Mouse (Mus musculus): ENCODE data around the gene Plpp1. TPM values are rescaled to one million over a fixed set of nuclear protein-coding genes. Genes with fewer than 3 reads are reported as not detected.

The Plpp1 gene
- total RNA-seq, 2 experiments from 2014 or later = 26.8 to 27.4 TPM

- Histone ChIP-seq H3K4me3 (no peak overlapping the region), H3K27ac (no peak overlapping the region)
- intact Hi-C loops (cut with DNase I) = no loop called here
- no peak for TF ChIP-seq CTCF (IDR thresholded peaks at IDR 0.05)
- DNase-seq (ENCODE audit: extremely low spot score in 1 of 2, low spot score in 2 of 2) = no peak
These were observed 4.9 kb downstream of the Plpp1 start for GRCm38 (mm10) chr13:112805529-112805928.

DNA sequence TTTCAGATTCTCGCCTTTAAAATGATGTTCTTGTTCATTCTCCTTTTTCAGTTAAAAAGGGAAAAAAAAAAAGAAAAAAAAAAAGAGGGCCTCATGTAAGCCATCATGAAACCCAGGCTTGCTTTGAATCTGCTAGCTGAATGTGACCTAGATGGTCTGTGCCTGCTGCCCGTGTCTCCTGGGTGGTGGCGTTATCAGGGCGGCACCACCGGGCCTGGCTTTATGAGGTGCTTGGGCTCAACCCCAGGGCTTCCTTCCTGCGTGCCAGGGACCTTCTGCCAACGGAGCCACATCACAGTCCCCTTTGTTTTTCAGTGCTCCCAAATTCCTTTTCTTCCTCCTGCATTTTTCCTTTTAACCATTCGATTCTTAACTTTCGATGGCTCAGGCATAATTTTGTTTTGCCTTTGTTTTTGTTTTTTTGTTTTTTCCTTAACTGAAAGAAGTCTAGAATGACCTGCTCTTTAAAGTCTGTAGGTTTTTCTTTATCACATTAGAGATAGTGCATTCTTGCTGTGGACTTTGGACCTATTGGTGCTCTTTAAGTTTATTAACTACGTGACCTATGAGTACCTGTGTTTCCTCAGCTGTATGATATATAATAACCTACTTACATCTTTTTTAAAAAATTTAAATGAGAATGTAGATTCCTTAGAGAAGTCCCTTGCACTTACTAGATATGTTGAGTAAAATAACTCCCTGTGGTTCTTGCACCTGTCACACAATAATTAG is 7.5 kb downstream of the Plpp1 start:
- no peak overlapping the region for H3K4me3 ChIP-seq
- no peak for TF ChIP-seq CTCF (IDR thresholded peaks at IDR 0.05)
- no peak for DNase-seq (ENCODE audit: extremely low spot score in 1 of 2, low spot score in 2 of 2)
- no peak overlapping the region for H3K27ac ChIP-seq
- intact Hi-C loops (cut with DNase I) = no loop called here

DNA sequence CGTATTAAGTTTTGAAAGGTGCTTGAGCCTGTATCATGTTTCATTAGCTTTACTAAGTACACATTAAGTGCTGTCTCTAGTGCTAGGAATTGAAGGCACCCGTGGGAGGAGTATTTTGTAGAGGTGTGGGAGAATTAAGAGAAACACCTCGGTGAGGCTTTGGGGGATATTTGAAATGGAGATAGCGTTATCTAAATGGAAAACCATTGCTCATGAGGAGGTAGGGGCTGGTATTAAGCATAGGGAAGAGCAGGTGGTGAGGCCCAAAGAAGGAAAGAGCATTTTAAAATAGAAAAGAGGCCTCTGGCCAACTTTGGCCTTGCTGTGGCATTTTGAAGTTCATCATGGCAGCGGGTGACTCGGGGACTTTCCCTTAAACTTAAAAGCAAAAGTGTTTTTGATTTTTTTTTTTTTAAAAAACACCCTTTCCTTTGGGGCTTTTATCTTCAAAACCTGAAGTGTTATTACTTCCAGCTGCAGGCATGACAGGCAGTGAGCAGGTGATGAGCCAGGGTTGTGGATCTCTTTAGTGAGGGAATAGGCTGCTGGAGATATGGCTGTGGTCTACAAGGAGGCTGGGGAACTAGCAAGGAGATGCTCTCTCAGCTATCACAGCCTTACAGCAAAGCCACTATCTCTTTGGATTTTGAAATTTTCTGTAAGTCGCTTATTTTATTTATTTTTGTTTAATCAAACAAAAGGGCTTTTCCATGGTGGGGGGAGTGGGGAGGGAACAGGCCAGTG is 9.1 kb downstream of the Plpp1 start:
- Histone ChIP-seq H3K4me3 (no peak overlapping the region), H3K27ac (no peak overlapping the region)
- intact Hi-C loops (cut with DNase I) = no loop called here
- TF ChIP-seq CTCF (IDR thresholded peaks at IDR 0.05) = no peak
- DNase-seq (ENCODE audit: extremely low spot score in 1 of 2, low spot score in 2 of 2) = no peak

- TF ChIP-seq CTCF (IDR thresholded peaks at IDR 0.05) = no peak
- no peak for DNase-seq (ENCODE audit: extremely low spot score in 1 of 2, low spot score in 2 of 2)
- intact Hi-C loops (cut with DNase I) = no loop called here
- no peak overlapping the region for H3K27ac ChIP-seq
- no peak overlapping the region for H3K4me3 ChIP-seq
These were observed 9.7 kb downstream of the Plpp1 start for GRCm38 (mm10) chr13:112810248-112810645.

DNA sequence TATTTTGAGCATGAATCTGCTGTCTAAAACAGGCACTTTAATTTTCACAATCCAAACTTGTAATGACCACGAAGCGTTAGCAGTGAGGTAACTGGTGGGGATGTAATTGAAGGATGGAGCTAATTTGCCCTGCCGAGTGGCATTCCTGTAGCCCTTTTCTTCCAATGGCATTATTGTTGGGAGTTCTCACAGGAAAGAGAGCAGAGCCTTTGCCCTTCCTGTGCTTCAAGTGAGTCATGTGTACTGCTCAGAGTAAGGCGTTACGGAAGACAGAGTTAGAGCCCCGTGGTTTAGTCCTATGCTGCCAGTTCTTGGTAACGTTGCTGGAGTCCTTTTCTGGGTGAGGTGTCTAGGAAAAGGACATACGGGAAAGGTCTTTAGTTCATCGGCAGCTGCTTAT is 10.2 kb downstream of the Plpp1 start:
- intact Hi-C loops (cut with DNase I) = no loop called here
- no peak for DNase-seq (ENCODE audit: extremely low spot score in 1 of 2, low spot score in 2 of 2)
- TF ChIP-seq CTCF (IDR thresholded peaks at IDR 0.05) = no peak
- H3K27ac ChIP-seq = no peak overlapping the region
- H3K4me3 ChIP-seq = no peak overlapping the region

GRCm38 (mm10) chr13:112811708-112812403 is 11.3 kb downstream of the Plpp1 start:
- intact Hi-C loops (cut with DNase I) = no loop called here
- TF ChIP-seq CTCF (IDR thresholded peaks at IDR 0.05) = no peak
- no peak for DNase-seq (ENCODE audit: extremely low spot score in 1 of 2, low spot score in 2 of 2)
- Histone ChIP-seq H3K27ac (no peak overlapping the region), H3K4me3 (no peak overlapping the region)

DNA sequence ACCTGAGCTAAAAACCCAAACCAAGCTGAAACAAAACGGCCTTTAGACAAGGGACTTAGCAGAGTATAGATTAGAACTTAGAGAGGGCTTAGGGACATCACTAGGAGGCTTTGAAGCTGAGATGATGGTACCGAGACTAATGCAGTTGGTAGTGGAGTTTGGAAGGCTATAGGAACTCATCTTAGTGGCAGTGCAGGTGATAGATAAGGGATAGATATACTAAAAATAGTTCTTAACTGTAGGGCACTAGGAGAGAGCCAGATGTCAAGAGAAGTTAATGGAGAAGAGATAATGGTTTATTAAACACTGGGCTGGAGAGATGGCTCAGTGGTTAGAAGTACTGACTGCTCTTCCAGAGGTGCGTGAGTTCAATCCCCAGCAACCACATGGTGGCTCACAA is 15.4 kb downstream of the Plpp1 start:
- H3K27ac ChIP-seq = no peak overlapping the region
- TF ChIP-seq CTCF (IDR thresholded peaks at IDR 0.05) = no peak
- intact Hi-C loops (cut with DNase I) = no loop called here
- no peak for DNase-seq (ENCODE audit: extremely low spot score in 1 of 2, low spot score in 2 of 2)
- no peak overlapping the region for H3K4me3 ChIP-seq

GRCm38 (mm10) chr13:112818125-112818524 is 17.5 kb downstream of the Plpp1 start:
- TF ChIP-seq CTCF (IDR thresholded peaks at IDR 0.05) = no peak
- DNase-seq (ENCODE audit: extremely low spot score in 1 of 2, low spot score in 2 of 2) = no peak

DNA sequence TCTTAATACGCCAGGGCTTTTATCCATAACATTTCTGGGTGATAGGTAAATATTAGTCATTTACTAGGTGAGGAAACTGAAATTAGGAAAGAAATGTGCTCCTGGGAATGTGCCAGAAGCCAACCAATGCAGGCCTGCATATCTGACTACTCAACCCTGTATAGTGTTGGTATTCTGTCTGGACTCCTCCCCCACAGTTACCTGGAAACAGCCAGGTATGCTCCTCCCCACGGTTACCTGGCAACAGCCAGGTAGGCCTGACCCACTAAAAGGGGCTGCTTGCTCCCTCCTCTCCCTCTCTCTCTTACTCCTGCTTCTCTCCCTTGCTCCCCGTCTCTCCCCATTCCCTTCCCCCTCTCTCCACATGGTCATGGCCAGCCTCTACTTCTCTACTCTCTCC is 21.8 kb downstream of the Plpp1 start:
- intact Hi-C loops (cut with DNase I) = no loop called here
- DNase-seq (ENCODE audit: extremely low spot score in 1 of 2, low spot score in 2 of 2) = no peak
- H3K27ac ChIP-seq = no peak overlapping the region
- no peak overlapping the region for H3K4me3 ChIP-seq
- no peak for TF ChIP-seq CTCF (IDR thresholded peaks at IDR 0.05)

More at GRCm38 (mm10) chr13:112818125-112818524, 17.5 kb downstream of the Plpp1 start:
- intact Hi-C loops (cut with DNase I) = no loop called here
- Histone ChIP-seq H3K27ac (no peak overlapping the region), H3K4me3 (no peak overlapping the region)

GRCm38 (mm10) chr13:112823236-112823910 is 22.8 kb downstream of the Plpp1 start:
- Histone ChIP-seq H3K27ac (no peak overlapping the region), H3K4me3 (no peak overlapping the region)
- DNase-seq (ENCODE audit: extremely low spot score in 1 of 2, low spot score in 2 of 2) = no peak
- intact Hi-C loops (cut with DNase I) = no loop called here
- TF ChIP-seq CTCF (IDR thresholded peaks at IDR 0.05) = no peak

GRCm38 (mm10) chr13:112823911-112824648 is 23.5 kb downstream of the Plpp1 start:
- intact Hi-C loops (cut with DNase I) = no loop called here
- Histone ChIP-seq H3K4me3 (no peak overlapping the region), H3K27ac (no peak overlapping the region)
- DNase-seq (ENCODE audit: extremely low spot score in 1 of 2, low spot score in 2 of 2) = no peak
- no peak for TF ChIP-seq CTCF (IDR thresholded peaks at IDR 0.05)

Data from left cerebral cortex, adult 2 months (tissue).